Mouse (Mus musculus) liver, embryonic 11.5 days (tissue): ENCODE measurements around the gene Ddx54. TPM values are rescaled to one million over a fixed set of nuclear protein-coding genes. Genes with fewer than 3 reads are reported as not detected.
A peak's percentile ranks its signal among the peaks of the same experiment; 100 is the strongest.

Experiments
- ATAC-seq: fragments of 200-750 bp; cut with Nextera tagmentation; replicated peaks from 2 replicates; pipeline ENCODE4 v1.8.0; 2017; ENCODE audit warnings: moderate number of reproducible peaks, mild to moderate bottlenecking, moderate TSS enrichment, moderate library complexity; ENCODE audit not compliant: low FRiP score
- DNase-seq: peaks from one replicate; pipeline ENCODE4 v3.0.0-alpha.2; 2017; ENCODE audit warnings: low spot score
- H3K27ac ChIP-seq: fragments of 300-500 bp; sonication (generic); 2 replicates; pipeline ENCODE4 v1.5.1; 2014; ENCODE audit warnings: mild to moderate bottlenecking, low read depth, low read length, control low read depth
- H3K27me3 ChIP-seq: fragments of 300-500 bp; sonication (generic); replicated peaks from 2 replicates; pipeline ENCODE4 v1.6.1; 2014; ENCODE audit warnings: low read length, mixed read lengths; ENCODE audit not compliant: control insufficient read depth, insufficient read depth
- H3K36me3 ChIP-seq: fragments of 300-500 bp; sonication (generic); 2 replicates; pipeline ENCODE4 v1.6.1; 2014; ENCODE audit warnings: mild to moderate bottlenecking, low read length, moderate library complexity, mixed read lengths; ENCODE audit not compliant: control insufficient read depth, insufficient read depth
- H3K4me1 ChIP-seq: fragments of 300-500 bp; sonication (generic); replicated peaks from 2 replicates; pipeline ENCODE4 v1.6.1; 2014; ENCODE audit warnings: low read length, mixed read lengths; ENCODE audit not compliant: control insufficient read depth, insufficient read depth
- H3K4me2 ChIP-seq: fragments of 300-500 bp; sonication (generic); 2 replicates; pipeline ENCODE4 v1.6.1; 2014; ENCODE audit warnings: mild to moderate bottlenecking, control low read depth, moderate library complexity
- H3K4me3 ChIP-seq: fragments of 300-500 bp; sonication (generic); 2 replicates; pipeline ENCODE4 v1.5.1; 2014; ENCODE audit warnings: low read depth, low read length, control low read depth
- H3K9ac ChIP-seq: fragments of 300-500 bp; sonication (generic); 2 replicates; pipeline ENCODE4 v1.6.1; 2014; ENCODE audit warnings: low read depth, low read length, control low read depth
- H3K9me3 ChIP-seq: fragments of 300-500 bp; sonication (generic); 2 replicates; pipeline ENCODE4 v1.6.1; 2016; ENCODE audit warnings: low read length, inconsistent platforms, mixed read lengths; ENCODE audit not compliant: control insufficient read depth
- WGBS: fragments of 180-500 bp; shearing (Covaris S2); extraction: QIAGEN DNeasy Blood & Tissue Kit; methylation state at CpG from one replicate; pipeline ENCODE4 v1.1.7; 2014; 5-methylcytosine and 5-hydroxymethylcytosine counted together
- polyA plus RNA-seq: library from polyadenylated mRNA; unstranded; fragments of >200 nt; fragmentation: Nextera tagmentation; extraction: Ambion mirVana; gene quantifications from 2 replicates; pipeline ENCODE4 v1.2.1, GENCODE M21; 2014

Gene Ddx54
- polyA plus RNA-seq, 1 experiment from 2014 or later, result 46.7 TPM

DNA sequence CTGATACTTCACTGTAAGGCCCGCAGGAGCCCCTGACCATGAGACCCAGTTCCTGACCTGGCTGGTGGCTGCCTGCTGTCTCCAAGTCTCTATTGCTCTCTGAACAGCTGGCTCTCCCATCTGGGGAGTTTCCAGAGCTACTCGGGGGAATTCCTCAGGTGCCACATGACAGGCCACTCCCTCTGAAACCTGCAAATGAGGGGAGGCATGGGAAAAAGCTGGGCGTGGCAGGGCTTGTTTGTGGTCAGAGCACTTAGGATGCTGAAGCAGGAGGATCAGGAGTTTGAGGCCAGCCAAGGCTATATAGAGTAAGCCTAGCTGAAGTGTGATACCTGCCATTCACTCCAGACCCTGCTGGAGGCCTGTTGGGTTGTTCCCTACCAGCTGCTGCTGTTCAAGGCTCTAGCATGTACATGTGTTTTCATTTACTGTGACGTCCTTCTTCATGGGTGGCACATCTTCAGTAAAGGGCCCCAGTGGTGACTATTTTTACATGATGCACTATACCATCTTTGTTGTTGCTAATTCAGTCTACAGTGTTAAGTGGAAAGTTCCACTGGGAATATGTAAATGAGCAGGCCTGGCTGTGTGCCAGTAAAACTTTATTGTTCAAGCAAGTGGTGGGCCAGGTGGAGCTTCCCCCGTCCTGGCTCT, 9.8 kb downstream of the Ddx54 start:
- no peak overlapping the region for H3K27ac ChIP-seq
- H3K4me2 ChIP-seq, result no peak overlapping the region
- no peaks in the 10 kb centered on the region for H3K9me3 ChIP-seq
- H3K4me3 ChIP-seq, result no peak overlapping the region
- WGBS, result 81% methylated on average over 5 of the region's 5 CpGs
- H3K9ac ChIP-seq, result no peak overlapping the region
- ATAC-seq, result no peak
- no peaks in the 10 kb centered on the region for H3K4me1 ChIP-seq
- DNase-seq, result no peak
- H3K36me3 ChIP-seq, result peaks cover 67% of the 10 kb centered on the region
- no peaks in the 10 kb centered on the region for H3K27me3 ChIP-seq

DNA sequence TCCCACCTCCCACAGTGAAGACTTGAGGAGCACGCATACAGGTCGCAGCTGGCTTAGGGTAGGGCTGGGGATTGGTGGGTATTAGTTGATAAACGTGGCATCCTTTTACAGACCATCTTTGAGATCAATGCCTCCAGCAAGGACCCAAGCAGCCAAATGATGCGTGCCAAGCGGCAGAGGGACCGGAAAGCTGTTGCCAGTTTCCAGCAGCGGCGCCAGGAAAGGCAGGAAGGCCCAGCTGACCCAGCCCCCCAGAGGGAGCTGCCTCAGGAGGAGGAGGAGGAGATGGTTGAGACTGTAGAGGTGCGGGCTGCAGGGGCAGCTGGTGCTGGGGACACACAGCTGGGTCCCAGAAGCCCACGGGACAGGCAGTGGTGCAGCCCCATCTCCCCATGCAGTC, 11.9 kb downstream of the Ddx54 start:
- Histone ChIP-seq H3K9me3 (no peaks in the 10 kb centered on the region), H3K9ac (no peak overlapping the region), H3K4me2 (no peak overlapping the region), H3K27ac (no peak overlapping the region), H3K36me3 (peaks cover 57% of the 10 kb centered on the region), H3K4me3 (no peak overlapping the region), H3K4me1 (no peaks in the 10 kb centered on the region), H3K27me3 (peaks cover under 1% of the 10 kb centered on the region)
- WGBS, result 96% methylated on average over 10 of the region's 10 CpGs
- DNase-seq (no peak), ATAC-seq (no peak)

DNA sequence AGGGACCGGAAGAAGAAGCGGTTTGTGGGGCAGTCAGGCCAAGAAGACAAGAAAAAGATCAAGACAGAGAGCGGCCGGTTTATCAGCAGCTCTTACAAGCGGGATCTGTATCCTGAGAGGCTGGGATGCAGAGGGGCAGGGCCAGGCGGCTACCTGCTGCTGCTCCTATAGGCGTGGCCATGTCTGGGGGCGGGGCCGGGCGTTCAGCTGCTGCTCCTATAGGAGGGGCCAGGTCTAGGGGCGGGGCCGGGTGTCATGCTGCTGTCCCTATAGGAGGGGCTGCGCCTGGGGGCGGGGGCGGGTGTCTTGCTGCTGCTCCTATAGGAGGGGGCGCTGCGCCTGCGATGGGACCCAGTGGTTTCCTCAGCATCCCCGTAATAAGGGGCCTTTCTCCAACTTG, 13.9 kb downstream of the Ddx54 start:
- peak; percentile 71 for ATAC-seq
- Histone ChIP-seq H3K27me3 (peaks cover 18% of the 10 kb centered on the region), H3K9me3 (no peaks in the 10 kb centered on the region), H3K36me3 (peaks cover 43% of the 10 kb centered on the region), H3K4me3 (no peak overlapping the region), H3K27ac (no peak overlapping the region), H3K4me1 (0 out of 2 replicates have a peak, but pooled peaks cover 2% of the 10 kb centered on the region), H3K9ac (no peak overlapping the region), H3K4me2 (no peak overlapping the region)
- peak; percentile 59 for DNase-seq
- WGBS, result 55% methylated on average over 19 of the region's 19 CpGs

DNA sequence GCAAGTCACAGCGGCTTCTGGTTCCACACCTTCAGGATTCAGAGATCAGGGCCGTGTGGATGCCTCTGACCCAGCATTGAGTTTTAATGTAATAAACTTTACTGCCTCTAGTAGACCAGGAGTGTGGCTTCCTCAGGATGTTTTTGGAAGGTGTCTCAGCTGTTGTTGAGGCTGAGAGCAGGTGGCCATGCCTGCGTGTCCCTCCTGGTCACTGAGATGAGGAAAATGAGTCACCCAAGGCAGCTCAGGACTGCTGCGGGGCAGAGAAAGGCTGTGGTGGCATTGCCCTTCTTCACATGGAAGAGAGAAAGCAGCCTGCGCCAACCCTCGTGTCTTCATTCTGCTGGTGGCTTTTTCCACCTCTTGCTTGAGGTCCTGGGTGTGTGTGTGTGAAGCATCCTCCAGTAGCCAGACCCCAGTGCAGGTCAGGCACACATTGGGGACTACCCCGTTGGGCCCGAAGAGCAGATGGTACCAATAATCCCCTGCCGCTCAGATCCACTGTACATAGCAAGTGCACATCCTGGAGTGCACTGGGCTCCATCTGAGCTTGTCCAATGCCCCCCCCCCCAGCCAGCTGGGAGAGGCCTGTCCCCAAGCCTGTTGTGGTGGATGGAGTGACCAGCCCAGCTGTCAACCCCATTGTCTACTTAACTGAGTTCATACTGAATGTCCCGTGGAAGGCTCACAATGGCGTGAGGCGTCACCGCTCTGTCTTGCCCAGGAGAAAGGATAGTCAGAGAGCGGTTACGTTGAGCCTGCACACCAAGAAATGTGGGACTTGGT, 15.2 kb downstream of the Ddx54 start:
- DNase-seq, result no peak
- H3K4me2 ChIP-seq, result no peak overlapping the region
- no peak overlapping the region for H3K4me3 ChIP-seq
- no peak for ATAC-seq
- H3K27me3 ChIP-seq, result peaks cover 20% of the 10 kb centered on the region
- no peak overlapping the region for H3K9ac ChIP-seq
- peaks cover 42% of the 10 kb centered on the region for H3K36me3 ChIP-seq
- H3K4me1 ChIP-seq, result 0 out of 2 replicates have a peak, but pooled peaks cover 3% of the 10 kb centered on the region
- H3K27ac ChIP-seq, result no peak overlapping the region
- no peaks in the 10 kb centered on the region for H3K9me3 ChIP-seq
- WGBS, result 93% methylated on average over 15 of the region's 15 CpGs

DNA sequence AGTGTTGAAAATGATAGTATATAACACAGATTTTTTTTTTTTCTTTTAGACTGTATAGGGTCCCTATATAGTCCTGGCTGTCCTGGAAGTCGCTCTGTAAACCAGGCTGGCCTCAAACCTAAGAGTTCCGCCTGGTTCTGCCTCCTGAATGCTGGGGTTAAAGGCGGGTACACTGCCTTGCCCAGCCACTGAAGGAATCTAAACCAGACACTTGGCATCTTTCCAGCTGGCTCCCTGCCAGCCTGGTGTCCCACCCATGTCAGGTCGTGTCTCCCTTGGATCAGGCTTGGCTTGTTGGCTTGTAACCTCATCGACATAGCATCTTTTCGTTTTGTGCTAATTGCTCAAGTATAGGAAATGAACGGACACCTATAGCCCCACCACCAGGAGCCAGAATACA, 16.1 kb downstream of the Ddx54 start:
- peaks cover 34% of the 10 kb centered on the region for H3K36me3 ChIP-seq
- no peak overlapping the region for H3K4me2 ChIP-seq
- DNase-seq (no peak), ATAC-seq (no peak)
- 0 out of 2 replicates have a peak, but pooled peaks cover 3% of the 10 kb centered on the region for H3K4me1 ChIP-seq
- no peak overlapping the region for H3K4me3 ChIP-seq
- peaks cover 20% of the 10 kb centered on the region for H3K27me3 ChIP-seq
- no peak overlapping the region for H3K9ac ChIP-seq
- no peak overlapping the region for H3K27ac ChIP-seq
- no peaks in the 10 kb centered on the region for H3K9me3 ChIP-seq
- 74% methylated on average over 7 of the region's 7 CpGs for WGBS

DNA sequence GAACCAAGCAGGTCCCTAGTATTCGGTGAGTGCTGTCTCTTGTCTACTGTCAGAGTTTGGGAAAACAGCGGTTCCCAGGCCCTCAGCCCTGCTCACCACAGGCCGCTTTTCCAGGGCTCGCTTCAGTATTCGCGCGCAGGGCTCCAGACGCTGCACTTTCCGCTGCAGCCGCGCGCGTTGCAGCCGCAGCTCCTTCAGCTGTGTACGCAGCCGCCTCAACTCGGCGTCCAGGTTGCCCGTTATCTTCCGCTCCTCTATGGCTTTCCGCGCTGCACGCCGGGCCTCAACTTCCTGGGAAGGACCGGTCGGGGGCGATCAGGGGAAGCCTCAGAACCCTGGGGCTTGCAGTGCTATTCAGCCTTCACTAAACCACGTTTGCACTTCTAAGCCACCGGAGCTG, 18.6 kb downstream of the Ddx54 start:
- no peak for DNase-seq
- H3K4me3 ChIP-seq, result no peak overlapping the region

DNA sequence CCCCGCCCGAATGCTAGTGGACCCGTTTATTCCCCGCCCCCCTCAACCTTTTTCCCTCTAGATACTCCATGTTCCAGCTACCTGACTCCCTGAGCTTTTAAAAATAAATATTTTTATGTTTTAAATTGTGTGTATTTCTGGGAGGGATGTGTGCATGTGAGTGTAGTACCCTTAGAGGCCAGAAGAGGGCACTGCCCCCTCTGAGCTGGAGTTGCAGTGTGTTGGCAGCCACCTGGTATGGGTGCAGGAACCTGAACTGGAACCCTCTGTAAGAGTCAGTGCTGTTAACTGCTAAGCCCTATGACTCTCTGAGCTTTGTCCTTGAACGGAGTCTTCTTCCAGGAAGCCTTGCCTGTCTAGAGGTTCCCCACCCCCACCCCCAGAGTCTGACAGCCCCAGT, 19.4 kb downstream of the Ddx54 start:
- H3K27ac ChIP-seq, result no peak overlapping the region
- H3K27me3 ChIP-seq, result peaks cover 20% of the 10 kb centered on the region
- DNase-seq (no peak), ATAC-seq (no peak)
- WGBS, result 75% methylated on average over 5 of the region's 5 CpGs
- 0 out of 2 replicates have a peak, but pooled peaks cover 3% of the 10 kb centered on the region for H3K4me1 ChIP-seq
- no peak overlapping the region for H3K4me2 ChIP-seq
- H3K9ac ChIP-seq, result no peak overlapping the region
- H3K36me3 ChIP-seq, result peaks cover 9% of the 10 kb centered on the region
- no peaks in the 10 kb centered on the region for H3K9me3 ChIP-seq
- no peak overlapping the region for H3K4me3 ChIP-seq

More for the DNA sequence above, 18.6 kb downstream of the Ddx54 start:
- Histone ChIP-seq H3K36me3 (peaks cover 16% of the 10 kb centered on the region), H3K27me3 (peaks cover 20% of the 10 kb centered on the region), H3K4me1 (0 out of 2 replicates have a peak, but pooled peaks cover 3% of the 10 kb centered on the region), H3K9ac (0 out of 2 replicates have a peak overlapping the region, but pooled peaks have one; percentile 6), H3K4me2 (peak overlapping the region; percentile 44), H3K27ac (no peak overlapping the region), H3K9me3 (no peaks in the 10 kb centered on the region)
- WGBS, result 10% methylated on average over 29 of the region's 29 CpGs
- no peak for ATAC-seq

DNA sequence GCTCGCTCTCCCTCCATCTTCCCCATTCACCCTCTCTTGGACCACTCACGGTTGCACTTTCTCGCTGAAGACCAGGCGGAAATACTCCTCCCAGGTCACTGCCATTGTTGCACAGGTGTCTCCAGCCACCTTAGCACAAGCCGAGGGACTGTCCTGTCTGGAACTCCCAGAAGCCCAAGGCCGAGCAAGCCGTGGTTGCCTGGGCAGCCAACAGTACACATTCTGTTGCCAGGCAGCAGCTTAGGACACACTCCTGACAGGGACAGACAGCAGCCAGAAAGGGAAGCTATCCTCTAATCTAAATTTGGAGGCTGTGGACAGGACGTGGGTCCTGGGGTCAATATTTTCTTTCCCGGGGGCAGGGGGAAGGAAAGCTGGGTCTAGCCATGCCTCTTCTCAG, 21.6 kb downstream of the Ddx54 start, which contains the start of gene Cfap73:
Cfap73 (minus strand) TSS at position 105 of the 400 bp plus-strand sequence.
- Histone ChIP-seq H3K4me1 (0 out of 2 replicates have a peak, but pooled peaks cover 3% of the 10 kb centered on the region), H3K4me3 (no peak within 1 kb of the TSS), H3K27me3 (peaks cover 20% of the 10 kb centered on the region), H3K4me2 (no peak within 1 kb of the TSS), H3K9ac (no peak within 1 kb of the TSS), H3K9me3 (no peaks in the 10 kb centered on the region), H3K36me3 (no peaks in the 10 kb centered on the region), H3K27ac (no peak within 1 kb of the TSS)
- 43% methylated on average over 9 of the region's 9 CpGs for WGBS
- DNase-seq (no peak), ATAC-seq (no peak)
